Mouse (Mus musculus) forebrain, embryonic 16.5 days (tissue): ENCODE measurements around the gene Pef1. TPM values are rescaled to one million over a fixed set of nuclear protein-coding genes. Genes with fewer than 3 reads are reported as not detected.

ENCODE experiments used
- ATAC-seq: fragments of 200-750 bp; cut with Nextera tagmentation; 2 replicates; pipeline ENCODE4 v1.8.0; 2017; ENCODE audit warnings: mild to moderate bottlenecking, moderate library complexity
- H3K27ac ChIP-seq: fragments of 300-500 bp; sonication (generic); 2 replicates; pipeline ENCODE4 v1.5.1; 2014; ENCODE audit warnings: low read length, control low read depth
- H3K27me3 ChIP-seq: fragments of 300-500 bp; sonication (generic); replicated peaks from 2 replicates; pipeline ENCODE4 v1.6.1; 2014; ENCODE audit warnings: low read length; ENCODE audit not compliant: control insufficient read depth, insufficient read depth
- H3K36me3 ChIP-seq: fragments of 300-500 bp; sonication (generic); 2 replicates; pipeline ENCODE4 v1.6.1; 2014; ENCODE audit not compliant: control insufficient read depth, insufficient read depth
- H3K4me1 ChIP-seq: fragments of 300-500 bp; sonication (generic); replicated peaks from 2 replicates; pipeline ENCODE4 v1.6.1; 2014; ENCODE audit warnings: low read length; ENCODE audit not compliant: control insufficient read depth, insufficient read depth
- H3K4me2 ChIP-seq: fragments of 300-500 bp; sonication (generic); 2 replicates; pipeline ENCODE4 v1.6.1; 2014; ENCODE audit warnings: mild to moderate bottlenecking, low read length, control low read depth
- H3K4me3 ChIP-seq: fragments of 300-500 bp; sonication (generic); replicated peaks from 2 replicates; pipeline ENCODE4 v1.5.1; 2014; ENCODE audit warnings: mild to moderate bottlenecking, low read length, control low read depth
- H3K9ac ChIP-seq: fragments of 300-500 bp; sonication (generic); replicated peaks from 2 replicates; pipeline ENCODE4 v1.6.1; 2014; ENCODE audit warnings: low read depth, low read length, control low read depth
- H3K9me3 ChIP-seq: fragments of 300-500 bp; sonication (generic); 2 replicates; pipeline ENCODE4 v1.6.1; 2016; ENCODE audit warnings: low read length; ENCODE audit not compliant: control insufficient read depth
- WGBS: fragments of 180-500 bp; shearing (Covaris S2); extraction: QIAGEN DNeasy Blood & Tissue Kit; methylation state at CpG from one replicate; pipeline ENCODE4 v1.1.7; 2014; 5-methylcytosine and 5-hydroxymethylcytosine counted together
- polyA plus RNA-seq: library from polyadenylated mRNA; unstranded; fragments of >200 nt; fragmentation: Nextera tagmentation; extraction: Ambion mirVana; gene quantifications from 2 replicates; pipeline ENCODE4 v1.2.1, GENCODE M21; 2015

Pef1 gene
- polyA plus RNA-seq, 1 experiment from 2014 or later = 63.0 TPM

- 53% methylated on average over 7 of the region's 7 CpGs for WGBS
- no peaks in the 10 kb centered on the region for H3K36me3 ChIP-seq
- H3K4me1 ChIP-seq = peaks cover 21% of the 10 kb centered on the region
- no peak overlapping the region for H3K27ac ChIP-seq
- no peak overlapping the region for H3K9ac ChIP-seq
- no peak for ATAC-seq
- H3K27me3 ChIP-seq = no peaks in the 10 kb centered on the region
- H3K4me2 ChIP-seq = no peak overlapping the region
- no peaks in the 10 kb centered on the region for H3K9me3 ChIP-seq
- no peak overlapping the region for H3K4me3 ChIP-seq
These were observed 17.9 kb upstream of the Pef1 start for GRCm38 (mm10) chr4:130084331-130084945.

GRCm38 (mm10) chr4:130085246-130085820 lies 17.0 kb upstream of the Pef1 start:
- H3K4me1 ChIP-seq = peaks cover 16% of the 10 kb centered on the region
- H3K27ac ChIP-seq = no peak overlapping the region
- H3K9me3 ChIP-seq = no peaks in the 10 kb centered on the region
- no peak overlapping the region for H3K4me2 ChIP-seq
- 69% methylated on average over 12 of the region's 12 CpGs for WGBS
- no peak overlapping the region for H3K9ac ChIP-seq
- H3K27me3 ChIP-seq = no peaks in the 10 kb centered on the region
- H3K4me3 ChIP-seq = no peak overlapping the region
- no peak for ATAC-seq
- no peaks in the 10 kb centered on the region for H3K36me3 ChIP-seq

GRCm38 (mm10) chr4:130087293-130087692 lies 15.1 kb upstream of the Pef1 start:
- 12% methylated on average over 7 of the region's 7 CpGs for WGBS
- Histone ChIP-seq H3K27ac (no peak overlapping the region), H3K27me3 (no peaks in the 10 kb centered on the region), H3K9me3 (no peaks in the 10 kb centered on the region), H3K4me2 (no peak overlapping the region), H3K9ac (no peak overlapping the region), H3K36me3 (no peaks in the 10 kb centered on the region), H3K4me3 (no peak overlapping the region), H3K4me1 (peaks cover 4% of the 10 kb centered on the region)
- ATAC-seq = peak; percentile 74

GRCm38 (mm10) chr4:130095137-130095536 lies 7.2 kb upstream of the Pef1 start:
- Histone ChIP-seq H3K27me3 (0 out of 2 replicates have a peak, but pooled peaks cover 2% of the 10 kb centered on the region), H3K9ac (no peak overlapping the region)
- 41% methylated on average over 3 of the region's 3 CpGs for WGBS

GRCm38 (mm10) chr4:130101183-130101582 lies 1.2 kb upstream of the Pef1 start:
- Histone ChIP-seq H3K27me3 (no peaks in the 10 kb centered on the region), H3K36me3 (no peaks in the 10 kb centered on the region), H3K4me2 (no peak overlapping the region), H3K9ac (no peak overlapping the region), H3K27ac (no peak overlapping the region), H3K4me1 (peaks cover 6% of the 10 kb centered on the region), H3K4me3 (no peak overlapping the region), H3K9me3 (peaks cover 3% of the 10 kb centered on the region; the same call in 1 of the 2 replicates)
- 15% methylated on average over 8 of the region's 8 CpGs for WGBS
- no peak for ATAC-seq

More at GRCm38 (mm10) chr4:130095137-130095536, 7.2 kb upstream of the Pef1 start:
- H3K4me1 ChIP-seq = no peaks in the 10 kb centered on the region; the same call in 1 of the 2 replicates
- H3K9me3 ChIP-seq = no peaks in the 10 kb centered on the region
- no peak for ATAC-seq
- H3K27ac ChIP-seq = no peak overlapping the region
- H3K4me2 ChIP-seq = no peak overlapping the region
- no peak overlapping the region for H3K4me3 ChIP-seq
- no peaks in the 10 kb centered on the region for H3K36me3 ChIP-seq

- no peak overlapping the region for H3K9ac ChIP-seq
- peaks cover 17% of the 10 kb centered on the region for H3K4me1 ChIP-seq
- ATAC-seq = no peak
- H3K9me3 ChIP-seq = peaks cover 3% of the 10 kb centered on the region; the same call in 1 of the 2 replicates
- no peaks in the 10 kb centered on the region for H3K36me3 ChIP-seq
- H3K27me3 ChIP-seq = no peaks in the 10 kb centered on the region
- no peak overlapping the region for H3K27ac ChIP-seq
- H3K4me3 ChIP-seq = no peak overlapping the region
- 82% methylated on average over 12 of the region's 12 CpGs for WGBS
- H3K4me2 ChIP-seq = no peak overlapping the region
These were observed 1.3 kb downstream of the Pef1 start for GRCm38 (mm10) chr4:130103632-130104031.

- H3K27me3 ChIP-seq = no peaks in the 10 kb centered on the region
- ATAC-seq = no peak
- no peak overlapping the region for H3K27ac ChIP-seq
- H3K9ac ChIP-seq = no peak overlapping the region
- H3K9me3 ChIP-seq = peaks cover 3% of the 10 kb centered on the region; the same call in 1 of the 2 replicates
- H3K4me2 ChIP-seq = no peak overlapping the region
- H3K4me3 ChIP-seq = no peak overlapping the region
- H3K36me3 ChIP-seq = no peaks in the 10 kb centered on the region
- H3K4me1 ChIP-seq = peaks cover 21% of the 10 kb centered on the region
- WGBS = 88% methylated on average over 4 of the region's 4 CpGs
These were observed 2.2 kb downstream of the Pef1 start for GRCm38 (mm10) chr4:130104584-130104983.

- Histone ChIP-seq H3K27ac (peak overlapping the region; percentile 4; the same call in 1 of the 2 replicates), H3K27me3 (no peaks in the 10 kb centered on the region), H3K4me1 (peaks cover 15% of the 10 kb centered on the region), H3K4me3 (peak overlapping the region; percentile 86), H3K36me3 (no peaks in the 10 kb centered on the region), H3K4me2 (peak overlapping the region; percentile 42), H3K9ac (peak overlapping the region; percentile 2; the same call in 1 of the 2 replicates), H3K9me3 (peaks cover 3% of the 10 kb centered on the region; the same call in 1 of the 2 replicates)
- 10% methylated on average over 14 of the region's 14 CpGs for WGBS
- peak; percentile 66 for ATAC-seq
These were observed 4.7 kb downstream of the Pef1 start for GRCm38 (mm10) chr4:130107065-130107443.

GRCm38 (mm10) chr4:130107444-130108131 lies 5.2 kb downstream of the Pef1 start:
- peak overlapping the region; percentile 61 for H3K9ac ChIP-seq
- peak overlapping the region; percentile 28 for H3K27ac ChIP-seq
- no peaks in the 10 kb centered on the region for H3K27me3 ChIP-seq
- peak overlapping the region; percentile 86 for H3K4me3 ChIP-seq
- WGBS = 1% methylated on average over 39 of the region's 39 CpGs
- peaks cover 3% of the 10 kb centered on the region; the same call in 1 of the 2 replicates for H3K9me3 ChIP-seq
- peak; percentile 98 for ATAC-seq
- H3K36me3 ChIP-seq = no peaks in the 10 kb centered on the region
- H3K4me1 ChIP-seq = peaks cover 15% of the 10 kb centered on the region
- H3K4me2 ChIP-seq = peak overlapping the region; percentile 89
